Mouse (Mus musculus) G1E (cell line): ENCODE measurements around the gene Grtp1. TPM values are rescaled to one million over a fixed set of nuclear protein-coding genes. Genes with fewer than 3 reads are reported as not detected.

ENCODE experiments used
- ATAC-seq: 2 replicates; pipeline ENCODE4 v1.8.0; 2016; ENCODE audit warnings: mild to moderate bottlenecking; ENCODE audit not compliant: insufficient number of reproducible peaks, poor library complexity, low FRiP score, severe bottlenecking; ENCODE audit errors: extremely low read depth
- DNase-seq: peaks from one replicate; pipeline ENCODE4 v3.0.0; 2012; ENCODE audit warnings: low spot score
- H3K27me3 ChIP-seq: 2 replicates; pipeline ENCODE4 v1.6.1; 2012; ENCODE audit warnings: mild to moderate bottlenecking, low read length, inconsistent platforms; ENCODE audit not compliant: insufficient read depth
- H3K36me3 ChIP-seq: replicated peaks from 2 replicates; pipeline ENCODE3; 2012; ENCODE audit warnings: mild to moderate bottlenecking, inconsistent platforms
- H3K4me1 ChIP-seq: 2 replicates; pipeline ENCODE4 v1.6.1; 2012; ENCODE audit warnings: low read depth, low read length, inconsistent platforms, mixed read lengths; ENCODE audit not compliant: insufficient read depth
- H3K4me3 ChIP-seq: 2 replicates; pipeline ENCODE4 v1.5.1; 2012; ENCODE audit warnings: low read depth, mild to moderate bottlenecking, inconsistent platforms, low read length, moderate library complexity, mixed read lengths
- H3K9me3 ChIP-seq: replicated peaks from 2 replicates; pipeline ENCODE4 v1.6.1; 2012; ENCODE audit warnings: inconsistent platforms
- CTCF ChIP-seq: IDR thresholded peaks from 2 replicates; pipeline ENCODE4 v1.5.1; 2012; ENCODE audit warnings: low read depth, low read length, inconsistent platforms, mixed read lengths
- GATA1 ChIP-seq: IDR thresholded peaks from 2 replicates; pipeline ENCODE4 v1.6.1; 2012; ENCODE audit warnings: borderline replicate concordance, low read length, inconsistent platforms, mixed read lengths
- GATA2 ChIP-seq: IDR thresholded peaks from 2 replicates; pipeline ENCODE4 v1.6.1; 2012; ENCODE audit warnings: low read depth, low read length, inconsistent platforms, borderline replicate concordance
- POLR2AphosphoS5 ChIP-seq: IDR thresholded peaks from 2 replicates; pipeline ENCODE4 v1.6.1; 2012; ENCODE audit warnings: low read depth, low read length, inconsistent platforms; ENCODE audit not compliant: insufficient replicate concordance
- TAL1 ChIP-seq: conservative IDR thresholded peaks from 2 replicates; pipeline ENCODE4 v1.6.1; 2012; ENCODE audit warnings: low read depth, low read length, inconsistent platforms, mixed read lengths
- polyA plus RNA-seq: library from polyadenylated mRNA; stranded (reverse); fragments of >175 nt; gene quantifications from 2 replicates; pipeline ENCODE4 v1.2.3, GENCODE M21; 2012
- total RNA-seq, 2 experiments: library from RNA; stranded (forward) in 1 of 2; stranded (reverse) in 1 of 2; fragments of 200-1000 nt in 1 of 2; fragments of >200 nt in 1 of 2; fragmentation: Nextera tagmentation in 1 of 2; gene quantifications; 2 replicates each; pipeline ENCODE4 v1.2.3; 2014 to 2017

Grtp1 gene
- total and polyA plus RNA-seq, 3 experiments, result 7.4 to 17.4 (median 10.7) TPM

- TF ChIP-seq CTCF, result no peak
- TF ChIP-seq GATA2, result no peak
- no peak for TF ChIP-seq GATA1
- no peak for TF ChIP-seq TAL1
- no peak for TF ChIP-seq POLR2AphosphoS5
- Histone ChIP-seq H3K9me3 (no peaks in the 10 kb centered on the region), H3K36me3 (no peaks in the 10 kb centered on the region), H3K4me3 (no peak overlapping the region), H3K27me3 (peaks cover 36% of the 10 kb centered on the region), H3K4me1 (peaks cover 15% of the 10 kb centered on the region)
- ATAC-seq (no peak), DNase-seq (no peak)
Measured at GRCm38 (mm10) chr8:13217986-13218385, 17.6 kb upstream of the Grtp1 start.

GRCm38 (mm10) chr8:13217093-13217492 is 16.7 kb upstream of the Grtp1 start:
- no peaks in the 10 kb centered on the region for H3K9me3 ChIP-seq
- ATAC-seq (no peak), DNase-seq (no peak)
- no peaks in the 10 kb centered on the region for H3K36me3 ChIP-seq
- peaks cover 24% of the 10 kb centered on the region for H3K4me1 ChIP-seq
- TF ChIP-seq GATA1, result no peak
- TF ChIP-seq GATA2, result no peak
- TF ChIP-seq TAL1, result no peak
- no peak for TF ChIP-seq CTCF
- no peak for TF ChIP-seq POLR2AphosphoS5
- H3K4me3 ChIP-seq, result no peak overlapping the region
- peaks cover 31% of the 10 kb centered on the region for H3K27me3 ChIP-seq

GRCm38 (mm10) chr8:13216386-13216785 is 16.0 kb upstream of the Grtp1 start:
- H3K9me3 ChIP-seq, result no peaks in the 10 kb centered on the region
- H3K27me3 ChIP-seq, result peaks cover 24% of the 10 kb centered on the region
- H3K4me1 ChIP-seq, result peaks cover 24% of the 10 kb centered on the region
- H3K36me3 ChIP-seq, result no peaks in the 10 kb centered on the region
- no peak overlapping the region for H3K4me3 ChIP-seq
- DNase-seq (no peak), ATAC-seq (no peak)
- TF ChIP-seq POLR2AphosphoS5, result no peak

GRCm38 (mm10) chr8:13213479-13214268 is 13.3 kb upstream of the Grtp1 start:
- H3K4me1 ChIP-seq, result peaks cover 41% of the 10 kb centered on the region
- peak; percentile 79 for DNase-seq
- TF ChIP-seq TAL1 (no peak), POLR2AphosphoS5 (no peak), GATA1 (no peak), CTCF (peak; percentile 31; the same call in 1 of the 2 replicates), GATA2 (no peak)
- H3K36me3 ChIP-seq, result no peaks in the 10 kb centered on the region
- peak; percentile 51 for ATAC-seq
- H3K27me3 ChIP-seq, result peaks cover 9% of the 10 kb centered on the region
- no peaks in the 10 kb centered on the region for H3K9me3 ChIP-seq
- peak overlapping the region; percentile 64; the same call in 1 of the 2 replicates for H3K4me3 ChIP-seq

- TF ChIP-seq GATA1 (no peak), TAL1 (no peak), POLR2AphosphoS5 (no peak), CTCF (no peak), GATA2 (no peak)
- Histone ChIP-seq H3K4me1 (peaks cover 78% of the 10 kb centered on the region), H3K4me3 (no peak overlapping the region), H3K27me3 (no peaks in the 10 kb centered on the region), H3K9me3 (no peaks in the 10 kb centered on the region), H3K36me3 (no peaks in the 10 kb centered on the region)
- DNase-seq (no peak), ATAC-seq (no peak)
Measured at GRCm38 (mm10) chr8:13209770-13210169, 9.3 kb upstream of the Grtp1 start.

GRCm38 (mm10) chr8:13208627-13209355 is 8.4 kb upstream of the Grtp1 start:
- ATAC-seq, result peak; percentile 58
- Histone ChIP-seq H3K27me3 (no peaks in the 10 kb centered on the region), H3K36me3 (no peaks in the 10 kb centered on the region), H3K9me3 (0 out of 2 replicates have a peak, but pooled peaks cover 4% of the 10 kb centered on the region), H3K4me3 (peak overlapping the region; percentile 57; the same call in 1 of the 2 replicates), H3K4me1 (peaks cover 80% of the 10 kb centered on the region)
- peak; percentile 70 for DNase-seq
- TF ChIP-seq TAL1 (no peak), CTCF (no peak), POLR2AphosphoS5 (no peak), GATA1 (no peak), GATA2 (no peak)
